ENCODE assay signal across 32 mouse cellular contexts in the genomic region with DNA sequence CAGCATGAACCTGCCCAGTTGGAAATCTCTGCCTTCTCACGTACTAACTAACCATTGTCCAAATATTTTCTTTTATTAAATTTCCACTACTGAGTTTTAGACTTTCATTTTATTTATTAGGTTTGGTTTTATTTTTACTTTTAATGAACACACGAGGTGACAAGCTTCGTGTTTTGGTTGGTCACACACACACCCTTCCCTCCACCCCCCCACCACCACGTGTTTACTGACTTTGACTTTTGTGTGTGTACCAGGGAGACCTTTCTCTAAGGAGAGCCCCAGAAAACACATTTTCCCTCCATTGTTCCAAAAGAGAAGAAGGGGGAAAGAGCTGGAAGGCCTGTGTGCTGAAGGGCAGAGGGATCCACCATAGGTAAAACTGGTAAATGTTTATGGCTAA. TPM values are rescaled to one million over a fixed set of nuclear protein-coding genes. Genes with fewer than 3 reads are reported as not detected.
"Had no signal": no experiment of that assay in that cellular context is flagged by ENCODE, and none has a peak within 500 bp of the region (broad histone marks: within the 10 kb centered on the region; RNA-seq: fewer than 3 reads in every experiment).

No protein-coding gene starts in this region.

- H3K27me3 ChIP-seq: limb, embryonic 12.5 days; limb, embryonic 13.5 days; limb, embryonic 15.5 days; liver, embryonic 12.5 days; liver, embryonic 13.5 days; liver, embryonic 15.5 days; lung, embryonic 15.5 days; midbrain, embryonic 12.5 days; midbrain, embryonic 13.5 days; midbrain, embryonic 15.5 days had no signal

- H3K4me2 ChIP-seq: limb, embryonic 12.5 days; limb, embryonic 13.5 days; limb, embryonic 15.5 days; liver, embryonic 11.5 days; liver, embryonic 12.5 days; liver, embryonic 13.5 days; liver, embryonic 15.5 days; lung, embryonic 14.5 days; lung, embryonic 15.5 days; midbrain, embryonic 11.5 days; midbrain, embryonic 12.5 days; midbrain, embryonic 13.5 days; midbrain, embryonic 15.5 days had no signal

- ATAC-seq: liver, embryonic 12.5 days; liver, postnatal 0 days; lung, postnatal 0 days; midbrain, embryonic 13.5 days; midbrain, embryonic 15.5 days; midbrain, embryonic 16.5 days had no signal

- H3K4me1 ChIP-seq: limb, embryonic 12.5 days; limb, embryonic 13.5 days; limb, embryonic 15.5 days; lung, embryonic 15.5 days; midbrain, embryonic 12.5 days; midbrain, embryonic 13.5 days; midbrain, embryonic 15.5 days had no signal

- DNase-seq: left cerebral cortex, postnatal 4 days; liver; liver, embryonic 13.5 days; liver, postnatal 0 days; lung, adult 18-20 months; lung, adult 2 months; lung, embryonic 14.5 days; lung, postnatal 10 days; lung, postnatal 14 days; lung, postnatal 36 days; lung, postnatal 4 days; midbrain, embryonic 14.5 days had no signal

- H3K9ac ChIP-seq: limb, embryonic 12.5 days; limb, embryonic 13.5 days; limb, embryonic 15.5 days; liver, embryonic 12.5 days; liver, embryonic 13.5 days; liver, embryonic 14.5 days; liver, embryonic 15.5 days; liver, postnatal 0 days; lung, embryonic 14.5 days; lung, embryonic 15.5 days; midbrain, embryonic 12.5 days; midbrain, embryonic 13.5 days; midbrain, embryonic 15.5 days had no signal

- H3K36me3 ChIP-seq: limb, embryonic 10.5 days; limb, embryonic 12.5 days; limb, embryonic 13.5 days; limb, embryonic 15.5 days; liver, embryonic 12.5 days; liver, embryonic 13.5 days; liver, embryonic 15.5 days; lung, embryonic 15.5 days; midbrain, embryonic 10.5 days; midbrain, embryonic 12.5 days; midbrain, embryonic 13.5 days; midbrain, embryonic 15.5 days had no signal

- H3K4me3 ChIP-seq: left cerebral cortex, adult 2 months; limb, embryonic 10.5 days; limb, embryonic 12.5 days; limb, embryonic 13.5 days; limb, embryonic 15.5 days; liver, embryonic 12.5 days; liver, embryonic 13.5 days; liver, embryonic 15.5 days; lung, embryonic 15.5 days; megakaryocyte, embryonic 14.5 days; midbrain, embryonic 10.5 days; midbrain, embryonic 12.5 days; midbrain, embryonic 13.5 days; midbrain, embryonic 15.5 days; myocyte had no signal

- H3K27ac ChIP-seq: left cerebral cortex, adult 2 months; limb, embryonic 10.5 days; limb, embryonic 12.5 days; limb, embryonic 13.5 days; limb, embryonic 15.5 days; liver, embryonic 12.5 days; liver, embryonic 13.5 days; liver, embryonic 14.5 days; liver, embryonic 15.5 days; lung, embryonic 15.5 days; macrophage; midbrain, embryonic 10.5 days; midbrain, embryonic 12.5 days; midbrain, embryonic 13.5 days; midbrain, embryonic 15.5 days had no signal

- H3K9me3 ChIP-seq: limb, embryonic 10.5 days; limb, embryonic 12.5 days; limb, embryonic 13.5 days; limb, embryonic 15.5 days; liver, embryonic 12.5 days; liver, embryonic 13.5 days; liver, embryonic 15.5 days; lung, embryonic 15.5 days; megakaryocyte, embryonic 14.5 days; midbrain, embryonic 10.5 days; midbrain, embryonic 12.5 days; midbrain, embryonic 13.5 days; midbrain, embryonic 15.5 days had no signal

RNA-seq across cellular contexts. Expression of a gene that starts 30.2 kb away (rescaled TPM):
- polyA plus RNA-seq: liver, embryonic 11.5 days had no signal
